Mouse (Mus musculus): ENCODE measurements around the gene Vmn1r209. TPM values are rescaled to one million over a fixed set of nuclear protein-coding genes. Genes with fewer than 3 reads are reported as not detected.
"Not testable (repeated sequence)": the region's sequence is repeated elsewhere in the genome, so short reads cannot be mapped to it uniquely, and the experiment has no call there.

Gene Vmn1r209
- not detected in 2 replicates for polyA plus RNA-seq (2014; fragmentation: Nextera tagmentation; extraction: Ambion mirVana)

DNA sequence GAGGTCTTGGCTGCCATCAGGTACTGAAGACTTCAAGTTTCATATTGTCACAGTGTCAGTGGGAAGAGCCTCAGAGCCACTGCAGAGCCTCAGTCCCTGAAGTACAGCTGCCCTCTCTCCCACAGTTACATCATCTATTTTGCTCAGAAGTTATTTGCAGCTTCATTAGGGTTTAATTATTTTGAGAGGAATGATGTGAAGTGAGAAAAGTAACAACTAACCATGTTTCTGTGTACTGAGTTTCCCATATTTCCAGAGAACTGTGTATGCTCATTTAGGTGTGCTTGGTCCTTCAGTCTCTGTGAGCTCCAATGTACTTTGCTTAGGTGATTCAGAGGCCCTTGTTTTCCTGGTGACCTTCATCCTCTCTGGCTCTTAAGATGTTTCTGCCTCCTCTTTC lies at the start of gene Vmn1r209:
Vmn1r209 (minus strand) TSS at position 101 of the 400 bp plus-strand sequence.
- DNase-seq (ENCODE audit: low spot score); H3K9me3 ChIP-seq (ENCODE audit: control insufficient read depth, low read length); ATAC-seq (ENCODE audit: low FRiP score); H3K9ac ChIP-seq (ENCODE audit: low read depth, low read length); H3K36me3 ChIP-seq (ENCODE audit: control insufficient read depth, insufficient read depth, low read length); H3K27ac ChIP-seq (ENCODE audit: low read depth, low read length); H3K4me2 ChIP-seq (replicated peaks; ENCODE audit: low read depth, low read length); H3K27me3 ChIP-seq (ENCODE audit: control insufficient read depth, insufficient read depth, low read length); H3K4me3 ChIP-seq (ENCODE audit: low read depth, low read length); H3K4me1 ChIP-seq (replicated peaks; ENCODE audit: control insufficient read depth, insufficient read depth, low read length): not testable (repeated sequence)

DNA sequence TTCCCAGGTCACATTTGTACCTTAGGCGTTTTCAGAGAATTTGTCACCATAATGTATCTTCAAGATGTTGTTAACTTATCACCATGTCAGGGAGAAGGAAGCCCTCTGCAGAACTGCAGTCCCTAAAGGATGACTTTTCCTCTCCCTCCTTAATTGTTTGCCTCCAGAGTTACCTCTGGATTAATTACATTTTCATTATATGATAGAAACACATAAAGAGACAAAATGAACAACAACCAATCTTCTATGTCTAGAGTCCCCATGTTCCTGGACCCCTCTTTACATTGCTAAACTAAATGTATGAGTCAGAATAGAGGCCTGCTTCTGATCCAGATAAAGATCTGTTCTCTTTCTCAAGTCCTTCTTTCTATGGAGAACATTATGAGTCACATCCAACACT lies 48.0 kb upstream of the Vmn1r209 start, which contains the start of gene Vmn1r211:
Vmn1r211 (minus strand) TSS at position 101 of the 400 bp plus-strand sequence.
- WGBS: 81% methylated on average over 1 of the region's 1 CpGs
- H3K27ac ChIP-seq (ENCODE audit: low read depth, low read length): no peak within 1 kb of the TSS
- ATAC-seq (ENCODE audit: low FRiP score): no peak
- H3K4me1 ChIP-seq (replicated peaks; ENCODE audit: control insufficient read depth, insufficient read depth, low read length): no peaks in the 10 kb centered on the region
- H3K36me3 ChIP-seq (ENCODE audit: control insufficient read depth, insufficient read depth, low read length): no peaks in the 10 kb centered on the region
- H3K27me3 ChIP-seq (ENCODE audit: control insufficient read depth, insufficient read depth, low read length): no peaks in the 10 kb centered on the region
- DNase-seq (ENCODE audit: low spot score): no peak
- H3K4me2 ChIP-seq (replicated peaks; ENCODE audit: low read depth, low read length): no peak within 1 kb of the TSS
- H3K9ac ChIP-seq (ENCODE audit: low read depth, low read length): no peak within 1 kb of the TSS
- H3K9me3 ChIP-seq (ENCODE audit: control insufficient read depth, low read length): no peaks in the 10 kb centered on the region
- H3K4me3 ChIP-seq (ENCODE audit: low read depth, low read length): no peak within 1 kb of the TSS

- Histone ChIP-seq H3K9ac (ENCODE audit: low read depth, low read length) (no peak overlapping the region), H3K36me3 (ENCODE audit: control insufficient read depth, insufficient read depth, low read length) (no peaks in the 10 kb centered on the region), H3K4me1 (replicated peaks; ENCODE audit: control insufficient read depth, insufficient read depth, low read length) (no peaks in the 10 kb centered on the region), H3K27ac (ENCODE audit: low read depth, low read length) (no peak overlapping the region), H3K4me2 (replicated peaks; ENCODE audit: low read depth, low read length) (no peak overlapping the region), H3K27me3 (ENCODE audit: control insufficient read depth, insufficient read depth, low read length) (no peaks in the 10 kb centered on the region), H3K9me3 (ENCODE audit: control insufficient read depth, low read length) (no peaks in the 10 kb centered on the region), H3K4me3 (ENCODE audit: low read depth, low read length) (no peak overlapping the region)
- 74% methylated on average over 4 of the region's 4 CpGs for WGBS
- no peak for DNase-seq (ENCODE audit: low spot score)
- ATAC-seq (ENCODE audit: low FRiP score): no peak
Measured at GRCm38 (mm10) chr13:22854760-22855159, 45.3 kb upstream of the Vmn1r209 start.

GRCm38 (mm10) chr13:22846798-22847197 lies 37.3 kb upstream of the Vmn1r209 start:
- Histone ChIP-seq H3K36me3 (ENCODE audit: control insufficient read depth, insufficient read depth, low read length) (no peaks in the 10 kb centered on the region), H3K4me3 (ENCODE audit: low read depth, low read length) (no peak overlapping the region), H3K9ac (ENCODE audit: low read depth, low read length) (no peak overlapping the region), H3K9me3 (ENCODE audit: control insufficient read depth, low read length) (no peaks in the 10 kb centered on the region), H3K4me1 (replicated peaks; ENCODE audit: control insufficient read depth, insufficient read depth, low read length) (no peaks in the 10 kb centered on the region), H3K4me2 (replicated peaks; ENCODE audit: low read depth, low read length) (no peak overlapping the region), H3K27ac (ENCODE audit: low read depth, low read length) (no peak overlapping the region), H3K27me3 (ENCODE audit: control insufficient read depth, insufficient read depth, low read length) (no peaks in the 10 kb centered on the region)
- ATAC-seq (ENCODE audit: low FRiP score): no peak
- DNase-seq (ENCODE audit: low spot score): no peak
- WGBS: 79% methylated on average over 1 of the region's 1 CpGs

DNA sequence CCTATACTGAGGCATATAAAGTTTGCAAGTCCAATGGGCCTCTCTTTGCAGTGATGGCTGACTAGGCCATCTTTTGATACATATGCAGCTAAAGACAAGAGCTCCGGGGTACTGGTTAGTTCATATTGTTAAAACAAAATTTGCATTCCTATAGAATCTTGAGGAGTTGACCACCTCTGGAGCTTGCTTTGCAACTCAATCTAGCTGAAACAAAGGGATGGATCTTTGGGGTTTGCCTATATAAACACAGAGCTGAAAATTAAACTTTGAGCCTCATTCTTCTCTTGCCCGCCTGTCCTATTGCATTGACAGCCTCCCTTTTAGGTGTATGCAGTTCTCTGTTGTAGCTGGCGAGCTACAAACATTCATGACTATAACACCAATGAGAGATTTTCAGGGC lies 34.8 kb upstream of the Vmn1r209 start:
- H3K27me3 ChIP-seq (ENCODE audit: control insufficient read depth, insufficient read depth, low read length); H3K4me2 ChIP-seq (replicated peaks; ENCODE audit: low read depth, low read length); H3K9ac ChIP-seq (ENCODE audit: low read depth, low read length); H3K27ac ChIP-seq (ENCODE audit: low read depth, low read length); H3K36me3 ChIP-seq (ENCODE audit: control insufficient read depth, insufficient read depth, low read length); DNase-seq (ENCODE audit: low spot score); ATAC-seq (ENCODE audit: low FRiP score); H3K9me3 ChIP-seq (ENCODE audit: control insufficient read depth, low read length); H3K4me3 ChIP-seq (ENCODE audit: low read depth, low read length); H3K4me1 ChIP-seq (replicated peaks; ENCODE audit: control insufficient read depth, insufficient read depth, low read length): not testable (repeated sequence)
- 48% methylated on average over 3 of the region's 3 CpGs for WGBS

DNA sequence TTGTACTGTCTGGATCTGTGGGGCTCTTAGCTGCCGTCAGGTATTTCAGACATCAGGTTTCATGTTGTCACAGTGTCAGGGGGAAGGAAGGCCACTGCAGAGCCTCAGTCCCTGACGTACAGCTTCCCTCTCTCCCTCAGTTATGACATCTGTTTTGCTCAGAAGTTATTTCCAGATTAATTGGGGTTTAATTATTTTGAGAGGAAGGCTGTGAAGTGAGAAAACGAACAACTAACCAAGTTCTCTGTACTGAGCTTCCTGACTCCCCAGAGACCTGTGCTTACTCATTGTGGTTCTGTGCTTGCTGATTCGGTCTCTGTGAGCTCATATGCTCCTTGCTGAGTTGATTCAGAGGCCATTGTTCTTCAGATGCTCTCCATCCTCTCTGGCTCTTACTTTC lies 21.8 kb upstream of the Vmn1r209 start, which contains the start of gene Vmn1r210:
Vmn1r210 (minus strand) TSS at position 101 of the 400 bp plus-strand sequence.
- no peaks in the 10 kb centered on the region for H3K9me3 ChIP-seq (ENCODE audit: control insufficient read depth, low read length)
- H3K36me3 ChIP-seq (ENCODE audit: control insufficient read depth, insufficient read depth, low read length): no peaks in the 10 kb centered on the region
- H3K4me2 ChIP-seq (replicated peaks; ENCODE audit: low read depth, low read length): no peak within 1 kb of the TSS
- no peak for ATAC-seq (ENCODE audit: low FRiP score)
- no peak for DNase-seq (ENCODE audit: low spot score)
- H3K9ac ChIP-seq (ENCODE audit: low read depth, low read length): no peak within 1 kb of the TSS
- H3K4me3 ChIP-seq (ENCODE audit: low read depth, low read length): no peak within 1 kb of the TSS
- WGBS: 64% methylated on average over 4 of the region's 4 CpGs
- no peak within 1 kb of the TSS for H3K27ac ChIP-seq (ENCODE audit: low read depth, low read length)
- H3K27me3 ChIP-seq (ENCODE audit: control insufficient read depth, insufficient read depth, low read length): no peaks in the 10 kb centered on the region
- no peaks in the 10 kb centered on the region for H3K4me1 ChIP-seq (replicated peaks; ENCODE audit: control insufficient read depth, insufficient read depth, low read length)

- H3K4me3 ChIP-seq (ENCODE audit: low read depth, low read length); DNase-seq (ENCODE audit: low spot score); ATAC-seq (ENCODE audit: low FRiP score); H3K4me2 ChIP-seq (replicated peaks; ENCODE audit: low read depth, low read length); H3K9me3 ChIP-seq (ENCODE audit: control insufficient read depth, low read length); H3K27me3 ChIP-seq (ENCODE audit: control insufficient read depth, insufficient read depth, low read length); H3K9ac ChIP-seq (ENCODE audit: low read depth, low read length); H3K4me1 ChIP-seq (replicated peaks; ENCODE audit: control insufficient read depth, insufficient read depth, low read length); H3K27ac ChIP-seq (ENCODE audit: low read depth, low read length); H3K36me3 ChIP-seq (ENCODE audit: control insufficient read depth, insufficient read depth, low read length): not testable (repeated sequence)
- WGBS: 39% methylated on average over 7 of the region's 7 CpGs
Measured at GRCm38 (mm10) chr13:22829395-22829794, 19.9 kb upstream of the Vmn1r209 start.

DNA sequence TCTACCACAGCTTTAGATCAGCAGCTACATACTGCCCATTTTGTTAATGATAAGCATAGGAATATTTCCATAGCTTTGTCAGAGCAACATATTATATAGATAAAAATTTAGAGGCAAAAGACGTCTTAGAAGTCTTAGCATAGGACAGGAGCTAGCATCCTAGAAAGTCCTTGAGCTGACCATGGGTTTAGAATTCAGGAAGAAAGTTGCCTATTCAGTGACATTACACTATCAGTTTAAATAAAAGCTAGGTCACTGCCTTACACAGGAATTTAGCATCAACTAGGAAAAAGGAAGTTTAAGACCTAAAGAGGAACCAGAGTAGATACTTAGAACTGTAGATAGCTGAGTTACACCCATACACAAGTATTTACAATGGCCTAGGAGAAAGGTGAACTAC lies 12.1 kb upstream of the Vmn1r209 start:
- not testable (repeated sequence) for H3K27me3 ChIP-seq (ENCODE audit: control insufficient read depth, insufficient read depth, low read length); H3K4me2 ChIP-seq (replicated peaks; ENCODE audit: low read depth, low read length); H3K27ac ChIP-seq (ENCODE audit: low read depth, low read length); DNase-seq (ENCODE audit: low spot score); H3K36me3 ChIP-seq (ENCODE audit: control insufficient read depth, insufficient read depth, low read length); H3K9me3 ChIP-seq (ENCODE audit: control insufficient read depth, low read length); H3K4me3 ChIP-seq (ENCODE audit: low read depth, low read length); H3K9ac ChIP-seq (ENCODE audit: low read depth, low read length); ATAC-seq (ENCODE audit: low FRiP score); H3K4me1 ChIP-seq (replicated peaks; ENCODE audit: control insufficient read depth, insufficient read depth, low read length)
- WGBS: 93% methylated on average over 1 of the region's 1 CpGs

GRCm38 (mm10) chr13:22788096-22788495 lies 21.4 kb downstream of the Vmn1r209 start:
- 77% methylated on average over 3 of the region's 3 CpGs for WGBS
- not testable (repeated sequence) for H3K36me3 ChIP-seq (ENCODE audit: control insufficient read depth, insufficient read depth, low read length); H3K4me3 ChIP-seq (ENCODE audit: low read depth, low read length); H3K4me1 ChIP-seq (replicated peaks; ENCODE audit: control insufficient read depth, insufficient read depth, low read length); H3K9me3 ChIP-seq (ENCODE audit: control insufficient read depth, low read length); H3K4me2 ChIP-seq (replicated peaks; ENCODE audit: low read depth, low read length); DNase-seq (ENCODE audit: low spot score); H3K27me3 ChIP-seq (ENCODE audit: control insufficient read depth, insufficient read depth, low read length); ATAC-seq (ENCODE audit: low FRiP score); H3K9ac ChIP-seq (ENCODE audit: low read depth, low read length); H3K27ac ChIP-seq (ENCODE audit: low read depth, low read length)

Measured in hindbrain, embryonic 11.5 days (tissue).